Mouse (Mus musculus) MEL (cell line): ENCODE data around the gene Ssh1.

Source experiments
- CTCF ChIP-seq, 3 experiments: IDR thresholded peaks in 2 of 3; conservative IDR thresholded peaks in 1 of 3; 2 replicates each; pipeline ENCODE4 v1.5.1; 2011 to 2012; ENCODE audit warnings: low read length in 3 of 3, low read depth in 2 of 3, mild to moderate bottlenecking in 2 of 3, improper control_type of control experiment in 1 of 3, inconsistent platforms in 1 of 3, mixed read lengths in 1 of 3, moderate library complexity in 1 of 3; ENCODE audit not compliant: control insufficient read depth in 1 of 3, insufficient read depth in 1 of 3, poor library complexity in 1 of 3, severe bottlenecking in 1 of 3
- EP300 ChIP-seq, 2 experiments: IDR thresholded peaks; 2 replicates each; pipeline ENCODE4 v1.6.1; 2011; ENCODE audit warnings: improper control_type of control experiment in 2 of 2, low read length in 2 of 2, low read depth in 1 of 2, mild to moderate bottlenecking in 1 of 2
- JUND ChIP-seq: IDR thresholded peaks from 2 replicates; pipeline ENCODE4 v1.6.1; 2011; ENCODE audit warnings: low read depth, mild to moderate bottlenecking, improper control_type of control experiment, low read length
- POLR2A ChIP-seq, 2 experiments: IDR thresholded peaks; 2 replicates each; pipeline ENCODE4 v1.6.1; 2011 to 2012; ENCODE audit warnings: low read length in 2 of 2, mild to moderate bottlenecking in 2 of 2, control low read depth in 1 of 2, improper control_type of control experiment in 1 of 2, low read depth in 1 of 2, moderate library complexity in 1 of 2; ENCODE audit not compliant: control insufficient read depth in 1 of 2, insufficient read depth in 1 of 2, poor library complexity in 1 of 2
- POLR2AphosphoS2 ChIP-seq: IDR thresholded peaks from 2 replicates; pipeline ENCODE4 v1.6.1; 2011; ENCODE audit warnings: low read length, improper control_type of control experiment

GRCm38 (mm10) chr5:113906958-113907735 lies 86.5 kb downstream of the Ssh1 start:
- no peak for TF ChIP-seq POLR2AphosphoS2
- TF ChIP-seq CTCF (IDR thresholded peaks at IDR 0.05 in 2 of 3, conservative IDR thresholded peaks at IDR 0.05 in 1 of 3; ENCODE audit: control insufficient read depth in 1 of 3, insufficient read depth in 1 of 3, low read depth in 2 of 3, low read length in 3 of 3, poor library complexity in 1 of 3, severe bottlenecking in 1 of 3) = no peak
- no peak for TF ChIP-seq JUND
- peak in 1 of 2 experiments; percentile 39; a peak in 1 of 4 replicates for TF ChIP-seq POLR2A (IDR thresholded peaks at IDR 0.05; ENCODE audit: control insufficient read depth in 1 of 2, insufficient read depth in 1 of 2, low read depth in 1 of 2, low read length in 2 of 2, poor library complexity in 1 of 2)
- TF ChIP-seq EP300 (IDR thresholded peaks at IDR 0.05; ENCODE audit: low read depth in 1 of 2, low read length in 2 of 2) = 0 out of 4 replicates have a peak, but pooled peaks have one; percentile 7 to 18
